Mouse (Mus musculus) heart, adult 11 months (tissue): ENCODE data around the gene Atp2a3.
A peak's percentile ranks its signal among the peaks of the same experiment; 100 is the strongest.

ENCODE experiments used
- DNase-seq: peaks from one replicate; pipeline ENCODE4 v3.0.0; 2022

Atp2a3 gene

DNA sequence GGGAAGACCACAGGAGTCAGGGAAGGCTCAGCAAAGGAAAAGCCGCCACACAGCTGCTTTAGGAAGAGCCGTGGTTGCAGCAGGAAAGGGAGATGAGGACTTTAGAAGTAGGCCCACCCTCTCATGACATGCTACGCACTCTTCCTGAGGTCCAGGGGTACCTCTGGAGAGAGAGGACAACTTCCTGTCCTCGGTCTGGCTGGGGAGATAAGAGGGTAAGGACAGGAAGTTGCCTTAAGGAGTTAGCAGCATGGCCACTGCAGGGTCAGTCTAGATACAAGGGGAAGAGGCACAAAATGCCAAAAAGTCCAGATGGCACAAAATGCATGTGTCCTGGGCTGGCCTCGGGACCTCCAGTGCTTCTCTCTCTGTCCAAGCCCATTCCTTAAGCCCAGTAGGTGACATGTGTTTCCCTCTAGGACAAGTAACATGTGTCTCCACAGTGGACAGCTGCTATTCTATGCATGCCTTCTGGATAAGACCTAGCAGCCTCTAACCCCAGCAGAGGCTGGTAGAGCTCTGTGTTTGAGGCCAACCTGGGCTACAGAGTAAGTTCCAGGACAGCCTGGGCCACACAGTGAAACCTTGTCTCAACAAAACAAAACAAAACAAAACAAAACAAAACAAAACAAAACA is 5.5 kb upstream of the Atp2a3 start:
- peak; percentile 98 for DNase-seq

DNA sequence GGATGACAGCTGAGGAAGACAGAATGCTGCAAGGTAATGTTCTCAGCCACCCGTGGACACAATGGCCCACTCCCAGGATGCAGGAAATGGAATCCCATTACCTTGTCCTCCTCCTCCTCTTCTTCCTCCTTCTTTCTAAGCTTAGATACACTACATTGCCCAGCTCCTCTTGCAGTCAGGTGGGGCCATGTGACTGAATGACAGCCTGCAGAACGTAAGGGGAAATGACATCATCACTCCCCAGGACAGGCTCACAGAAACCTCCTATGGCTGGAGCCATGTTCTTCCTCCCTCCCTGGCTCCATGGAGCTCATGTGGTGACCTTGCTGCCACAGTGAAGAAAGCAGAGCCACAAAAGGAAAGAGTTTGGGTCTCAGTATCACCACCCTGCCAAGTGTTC is 3.7 kb upstream of the Atp2a3 start:
- no peak for DNase-seq

DNA sequence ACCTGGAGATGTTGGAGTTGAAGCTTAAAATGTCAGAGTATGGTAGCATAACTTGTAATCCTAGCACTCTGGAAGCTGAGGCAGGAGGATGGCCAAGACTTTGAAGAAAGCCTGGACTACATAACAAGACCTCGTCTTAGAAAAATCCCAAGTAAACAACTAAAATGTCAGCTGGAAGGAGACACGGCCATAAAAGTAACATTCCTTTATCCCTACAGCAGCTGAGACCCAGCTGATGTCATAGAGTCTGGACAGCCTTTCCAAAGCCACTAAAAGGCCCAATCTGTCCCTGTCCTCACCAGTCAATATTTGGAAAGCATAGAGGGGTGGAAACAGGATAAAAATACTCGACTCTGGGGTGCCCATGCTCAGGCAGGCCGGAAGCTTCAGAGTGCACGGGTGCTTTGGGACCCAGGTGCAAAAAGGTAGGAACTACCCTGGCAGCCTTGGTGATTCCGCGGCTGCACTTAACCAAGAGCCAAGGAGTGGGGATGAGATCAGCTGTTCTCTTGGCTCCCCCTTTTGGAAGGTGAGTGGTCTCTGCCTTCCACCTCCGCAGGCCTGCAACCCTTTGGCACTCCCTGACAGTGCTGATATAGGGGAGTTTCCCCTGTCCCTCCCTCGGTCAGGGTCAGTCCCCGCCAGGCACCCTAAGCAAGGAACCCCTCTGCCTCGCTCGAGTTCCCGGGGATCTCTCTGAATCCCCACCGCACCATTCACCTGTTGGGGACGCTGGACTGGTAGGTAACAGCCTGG is 867 bp upstream of the Atp2a3 start:
- no peak for DNase-seq

DNA sequence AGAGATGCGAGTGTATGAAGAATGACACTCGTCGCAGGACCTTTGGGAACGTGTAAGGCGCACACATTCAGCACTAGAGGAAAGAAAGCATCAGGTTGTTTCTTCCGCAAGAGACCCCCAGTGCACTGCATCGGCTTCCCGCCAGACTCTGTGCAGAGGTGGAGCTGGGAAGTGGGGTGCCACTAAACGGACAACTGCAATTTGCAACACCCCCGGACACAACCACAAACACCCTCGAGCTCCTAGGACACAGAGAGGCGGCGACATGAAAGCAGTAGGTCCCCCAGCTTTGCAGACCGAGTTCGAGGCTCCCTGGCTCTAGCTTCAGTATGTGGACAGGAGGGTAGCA is 272 bp upstream of the Atp2a3 start:
- DNase-seq: no peak

DNA sequence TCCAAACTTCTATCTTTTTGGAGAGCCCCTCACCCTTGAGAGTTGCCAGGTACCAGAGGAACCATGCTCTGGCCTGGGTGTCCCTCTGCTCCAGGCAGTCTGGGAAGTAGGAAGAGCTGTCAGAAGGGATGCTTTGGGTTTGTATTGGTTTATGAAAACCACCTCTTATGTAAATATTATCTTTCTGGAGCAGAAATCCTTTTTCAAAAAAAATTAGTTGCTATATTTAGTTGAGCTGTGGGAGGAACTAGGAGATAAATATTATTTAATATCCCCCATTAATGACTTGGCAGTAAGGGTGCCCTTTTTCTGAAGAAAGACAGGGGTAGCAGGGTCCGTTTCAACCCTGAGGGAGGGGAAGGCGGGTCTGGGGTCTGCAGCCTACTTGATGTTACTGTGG is 1.4 kb downstream of the Atp2a3 start:
- no peak for DNase-seq

DNA sequence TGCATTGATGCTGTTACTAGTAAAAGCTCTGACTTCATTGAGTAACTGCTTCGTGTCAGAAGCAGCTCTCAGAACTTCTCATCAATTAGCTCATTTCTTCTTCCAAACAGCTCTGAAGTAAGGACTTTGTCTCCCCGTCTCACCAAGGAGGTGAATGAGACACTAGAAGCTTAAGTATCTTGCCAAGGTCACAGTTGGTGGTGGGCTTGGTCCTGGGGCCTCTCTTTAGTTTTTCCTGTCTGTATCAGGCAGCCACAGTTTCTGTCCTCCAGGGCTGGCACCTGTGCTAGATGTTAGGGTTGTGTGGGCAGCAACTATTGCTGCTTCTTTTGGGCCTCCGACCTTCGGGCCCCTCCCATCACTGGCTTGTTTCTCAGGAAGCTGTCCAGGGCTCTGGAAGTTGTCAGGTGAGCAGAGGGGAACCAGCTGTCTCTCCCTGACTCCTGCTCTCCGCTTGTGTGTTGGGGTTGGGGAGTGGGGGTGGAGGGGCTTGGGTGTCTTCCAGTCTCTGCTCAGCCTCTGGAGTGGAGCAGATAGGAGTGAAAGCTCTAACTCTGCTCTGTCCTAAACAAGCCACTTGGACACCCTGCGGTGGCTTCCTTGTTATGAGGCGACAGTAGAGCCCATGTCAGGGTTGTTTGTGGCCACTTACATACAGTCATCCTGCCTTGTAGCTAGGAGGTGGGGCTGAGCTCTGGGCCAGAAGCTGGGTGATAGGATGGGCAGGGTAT is 2.3 kb downstream of the Atp2a3 start:
- no peak for DNase-seq

DNA sequence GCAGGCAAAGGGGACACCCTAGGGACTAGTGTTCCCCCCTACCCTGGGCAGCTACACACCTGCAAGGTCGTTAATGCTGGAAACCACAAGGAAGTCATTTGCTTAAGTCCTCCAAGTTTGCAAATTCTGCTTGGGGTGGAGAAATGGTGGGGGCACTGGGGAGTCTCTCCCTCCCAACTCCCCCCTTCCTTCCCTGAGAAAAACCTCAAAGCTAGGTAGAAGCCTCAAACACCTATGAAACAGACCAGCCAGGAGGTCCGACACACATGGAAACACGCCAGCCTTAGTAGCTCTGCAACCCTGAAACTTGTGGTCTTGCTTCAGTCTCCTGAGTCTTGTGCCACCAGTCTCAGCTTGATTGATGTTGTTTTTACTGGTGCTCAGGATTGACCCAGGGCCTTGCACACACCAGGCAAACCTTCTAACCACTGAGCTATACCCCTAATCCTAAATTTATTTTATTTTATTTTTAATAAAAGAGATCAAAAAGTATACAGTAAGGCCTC is 2.9 kb downstream of the Atp2a3 start:
- no peak for DNase-seq

DNA sequence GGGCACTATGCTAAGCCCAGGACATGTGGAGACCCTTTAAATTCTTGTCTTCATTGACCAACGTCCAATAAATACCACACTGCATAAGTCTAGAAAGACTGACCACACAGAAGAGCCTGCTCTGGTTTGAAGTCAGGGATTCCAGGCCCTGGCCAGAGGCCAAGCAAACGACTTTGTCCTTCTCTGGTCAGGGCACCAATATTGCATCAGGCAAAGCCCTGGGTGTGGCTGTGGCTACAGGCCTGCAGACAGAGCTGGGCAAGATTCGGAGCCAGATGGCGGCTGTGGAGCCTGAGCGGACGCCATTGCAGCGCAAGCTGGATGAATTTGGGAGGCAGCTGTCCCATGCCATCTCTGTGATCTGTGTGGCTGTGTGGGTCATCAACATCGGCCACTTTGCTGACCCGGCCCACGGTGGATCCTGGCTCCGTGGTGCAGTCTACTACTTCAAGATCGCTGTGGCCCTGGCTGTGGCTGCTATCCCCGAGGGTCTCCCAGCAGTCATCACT is 14.1 kb downstream of the Atp2a3 start:
- DNase-seq: no peak

DNA sequence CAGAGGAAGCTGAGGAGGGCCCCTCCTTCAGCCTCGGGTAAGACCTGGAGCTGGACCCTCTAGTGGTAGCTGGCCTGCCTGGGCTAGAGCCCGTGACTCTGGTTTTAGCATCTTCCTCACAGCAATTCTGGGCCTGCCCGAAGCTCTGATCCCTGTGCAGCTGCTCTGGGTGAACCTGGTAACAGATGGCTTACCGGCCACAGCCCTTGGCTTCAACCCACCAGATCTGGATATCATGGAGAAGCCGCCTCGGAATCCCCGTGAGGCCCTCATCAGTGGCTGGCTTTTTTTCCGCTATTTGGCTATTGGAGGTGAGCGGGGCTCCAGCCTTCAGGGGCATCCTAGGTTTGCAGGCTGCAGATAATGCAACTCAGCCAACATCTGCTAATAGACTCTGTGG is 21.5 kb downstream of the Atp2a3 start:
- no peak for DNase-seq

DNA sequence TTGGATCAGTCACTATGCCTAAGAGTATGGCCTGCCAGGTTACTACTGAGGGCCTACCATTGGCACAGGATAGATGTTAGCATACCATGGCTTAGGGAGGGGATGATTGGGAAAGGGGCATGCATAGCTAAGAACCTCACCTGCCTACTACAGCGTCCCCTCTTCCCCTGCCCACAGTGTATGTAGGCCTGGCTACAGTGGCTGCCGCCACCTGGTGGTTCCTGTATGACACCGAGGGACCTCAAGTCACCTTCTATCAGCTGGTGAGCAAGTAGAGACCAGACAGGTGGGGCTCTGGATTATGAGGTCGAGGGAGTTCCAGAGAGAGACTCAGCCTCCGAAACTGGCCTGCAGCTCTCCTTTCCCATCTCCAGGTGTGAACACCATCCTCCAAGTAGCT is 22.3 kb downstream of the Atp2a3 start:
- DNase-seq: no peak

DNA sequence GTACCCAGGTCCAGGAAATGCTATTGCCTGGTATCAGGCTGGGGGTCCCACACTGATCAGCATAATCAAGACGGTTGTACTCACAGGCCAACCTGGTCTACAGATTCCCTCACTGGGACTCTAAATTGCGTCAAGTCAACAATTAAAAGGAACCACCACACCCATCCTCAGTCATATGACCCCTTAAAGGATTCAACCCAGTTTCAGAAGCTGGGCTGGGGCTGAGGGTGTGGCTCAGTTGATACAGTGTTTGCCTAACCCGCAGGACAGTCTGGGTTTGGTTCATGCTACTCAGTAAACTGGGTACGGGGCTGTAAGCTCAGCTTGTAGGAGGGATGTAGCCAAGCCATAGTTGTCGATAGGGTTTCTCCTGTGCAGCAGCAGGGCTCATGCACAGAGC is 25.8 kb downstream of the Atp2a3 start:
- no peak for DNase-seq

DNA sequence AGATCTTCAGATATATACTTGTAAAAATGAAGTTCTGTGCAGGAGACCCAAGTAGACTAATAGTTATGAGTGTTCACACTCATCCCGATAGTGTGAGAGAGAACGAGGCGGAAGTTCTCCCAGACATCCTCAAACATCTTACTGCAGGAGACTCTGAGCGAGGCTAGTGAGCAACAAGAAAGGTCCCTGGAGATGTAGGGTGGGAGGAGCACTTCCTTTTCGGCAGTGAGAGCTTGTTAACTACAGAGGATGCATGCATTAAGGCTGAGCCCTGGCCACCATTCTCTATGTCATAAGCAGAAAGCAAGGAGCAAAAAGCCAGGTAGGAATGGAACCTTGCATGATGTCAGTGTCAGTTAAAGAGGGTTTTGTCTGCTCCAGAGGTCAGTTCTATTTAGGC is 26.3 kb downstream of the Atp2a3 start:
- DNase-seq: no peak

DNA sequence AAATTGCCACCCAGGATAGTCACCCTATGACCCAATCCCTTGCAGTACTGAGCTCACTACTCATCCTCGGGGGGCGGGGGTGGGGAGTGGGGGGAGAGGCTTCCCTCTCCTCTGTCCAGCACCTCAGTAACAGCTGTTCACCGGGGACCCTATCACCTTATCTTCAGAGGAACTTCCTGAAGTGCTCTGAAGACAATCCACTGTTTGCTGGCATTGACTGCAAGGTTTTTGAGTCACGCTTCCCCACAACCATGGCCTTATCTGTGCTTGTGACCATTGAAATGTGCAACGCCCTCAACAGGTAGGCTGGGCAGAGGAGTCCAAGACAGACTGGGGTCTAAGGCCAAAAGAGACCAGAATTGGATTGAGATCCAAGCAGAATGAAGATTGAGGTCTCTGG is 26.8 kb downstream of the Atp2a3 start:
- DNase-seq: no peak

DNA sequence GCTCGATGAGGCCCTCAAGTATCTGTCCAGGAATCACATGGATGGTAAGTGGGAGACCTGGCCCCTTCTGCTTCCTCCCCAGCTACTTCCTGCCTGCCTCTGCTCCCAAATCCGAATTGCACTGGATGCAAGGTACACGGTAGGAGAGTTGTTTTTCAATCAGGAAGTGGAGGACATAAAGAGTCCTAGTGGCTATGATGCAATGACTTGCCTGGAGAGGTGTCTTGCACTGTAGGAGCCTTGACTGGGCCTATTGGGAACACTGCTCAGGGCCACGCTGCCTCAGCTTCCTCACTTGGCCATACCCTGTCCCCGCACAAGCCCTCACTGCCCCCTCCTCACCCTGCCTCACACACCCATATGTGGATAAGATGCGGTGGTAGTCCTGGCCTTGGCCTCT is 28.1 kb downstream of the Atp2a3 start:
- no peak for DNase-seq

DNA sequence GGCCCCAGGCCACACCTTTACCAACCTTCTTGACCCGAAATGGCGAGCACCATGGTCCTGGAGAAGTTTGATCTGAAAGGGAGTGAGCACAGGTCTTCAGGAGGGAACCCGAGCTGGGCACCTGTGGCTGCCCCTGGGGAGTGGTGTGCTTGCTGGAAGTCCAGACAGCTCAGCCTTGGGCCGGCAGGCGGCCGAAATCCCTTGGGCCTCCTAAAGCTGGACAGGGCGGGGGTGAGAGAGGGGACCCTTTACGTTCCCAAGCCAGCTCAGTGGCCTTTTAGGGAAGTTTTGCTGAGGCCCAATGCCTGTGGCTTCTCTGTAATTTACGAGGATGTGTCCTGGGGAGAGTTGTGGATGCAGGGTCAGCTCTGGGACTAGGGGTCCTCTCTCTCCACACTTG is 29.7 kb downstream of the Atp2a3 start:
- DNase-seq: no peak

DNA sequence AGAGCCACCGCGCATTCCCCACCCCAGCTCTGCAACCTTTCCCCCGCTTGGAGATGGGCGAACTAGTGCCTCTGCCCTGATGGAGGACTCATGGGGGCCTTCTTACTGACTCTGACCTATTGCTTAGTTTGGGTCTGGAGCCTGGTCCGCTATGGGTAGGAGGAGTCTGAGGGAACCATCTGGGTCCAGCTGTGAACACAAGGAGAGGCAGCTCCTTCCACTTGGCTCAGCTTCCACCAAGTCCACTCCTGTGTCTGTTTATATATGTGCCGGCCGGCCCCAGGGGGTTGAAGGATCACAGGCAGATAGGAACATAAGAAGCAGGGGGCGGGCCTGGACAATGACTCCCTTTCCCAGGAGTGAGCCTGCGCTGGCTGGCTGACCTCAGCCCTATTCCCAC is 31.0 kb downstream of the Atp2a3 start:
- DNase-seq: peak; percentile 97

DNA sequence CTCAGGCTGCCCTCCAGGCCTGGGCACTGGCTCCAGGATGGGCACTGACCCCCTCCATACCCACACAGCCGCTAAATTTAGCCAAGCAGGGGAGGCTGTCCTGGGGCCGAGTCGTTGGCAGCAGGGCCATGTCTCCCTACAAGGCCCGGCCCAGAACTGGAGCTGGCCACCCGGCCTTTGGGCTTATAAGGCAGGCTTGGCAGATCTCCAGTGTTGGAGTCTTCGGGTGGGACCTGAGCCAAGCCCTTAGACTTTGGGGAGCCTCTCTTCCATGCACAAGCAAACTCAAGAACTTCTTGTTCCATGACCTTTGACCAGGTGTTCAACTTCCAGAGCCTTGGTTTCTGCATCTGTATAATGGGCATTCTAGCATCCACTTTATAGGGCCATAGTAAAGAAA is 35.4 kb downstream of the Atp2a3 start:
- DNase-seq: no peak

DNA sequence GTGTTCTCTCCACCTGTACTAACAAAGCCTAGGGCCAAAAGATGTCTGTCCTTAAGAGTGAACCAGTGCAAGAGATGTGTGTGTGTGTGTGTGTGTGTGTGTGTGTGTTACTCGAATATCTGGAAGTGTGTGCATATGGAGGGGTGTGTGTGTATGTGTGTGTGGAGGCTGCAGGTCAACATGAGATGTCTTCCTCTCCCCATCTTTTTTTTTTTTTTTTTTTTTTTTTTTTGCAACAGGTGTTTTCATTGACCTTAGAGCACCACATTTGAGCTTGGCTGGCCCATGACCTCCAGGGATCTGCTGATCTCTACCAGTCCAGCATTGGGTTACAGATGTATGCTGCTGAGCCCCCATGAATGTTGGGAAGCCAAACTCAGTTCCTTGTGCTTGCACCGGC is 35.8 kb downstream of the Atp2a3 start:
- DNase-seq: no peak

DNA sequence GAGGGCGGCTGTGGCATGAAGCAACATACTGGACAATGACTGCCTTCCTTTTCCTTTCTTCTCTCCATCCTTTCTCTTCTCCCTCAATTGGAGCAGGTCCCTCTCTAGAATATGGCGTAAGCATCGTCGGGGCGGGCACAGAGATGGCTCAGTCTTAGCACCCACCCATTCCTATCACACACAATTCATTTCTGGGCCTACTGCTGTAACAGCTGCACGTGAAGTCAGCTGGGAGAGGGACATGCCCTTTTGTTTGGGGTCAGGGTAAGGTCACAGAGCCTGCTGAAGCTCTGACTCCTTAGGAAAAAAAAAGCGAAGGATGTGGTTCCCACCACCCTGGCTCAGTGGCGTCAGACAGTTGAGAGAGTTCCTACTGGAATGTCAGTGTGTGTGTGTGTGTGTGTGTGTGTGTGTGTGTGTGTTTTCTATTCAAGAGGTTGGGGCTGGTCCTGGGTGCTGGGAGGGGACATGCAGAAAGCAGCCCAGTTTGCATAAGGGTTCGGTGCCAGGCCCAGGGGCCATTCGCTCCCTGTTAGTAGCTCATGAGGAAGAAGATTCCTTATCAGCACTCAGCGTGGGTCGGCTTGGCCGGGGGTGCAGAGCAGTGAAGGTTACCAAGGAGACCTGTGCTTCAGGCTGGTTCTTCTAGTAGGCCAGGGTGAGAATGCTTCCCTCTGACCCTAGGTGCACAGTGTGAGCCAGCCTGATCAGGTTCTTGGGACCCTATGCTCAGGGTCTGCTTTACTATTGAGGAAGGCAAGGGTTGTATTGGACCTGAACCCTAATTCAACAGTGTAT is 36.8 kb downstream of the Atp2a3 start:
- no peak for DNase-seq

DNA sequence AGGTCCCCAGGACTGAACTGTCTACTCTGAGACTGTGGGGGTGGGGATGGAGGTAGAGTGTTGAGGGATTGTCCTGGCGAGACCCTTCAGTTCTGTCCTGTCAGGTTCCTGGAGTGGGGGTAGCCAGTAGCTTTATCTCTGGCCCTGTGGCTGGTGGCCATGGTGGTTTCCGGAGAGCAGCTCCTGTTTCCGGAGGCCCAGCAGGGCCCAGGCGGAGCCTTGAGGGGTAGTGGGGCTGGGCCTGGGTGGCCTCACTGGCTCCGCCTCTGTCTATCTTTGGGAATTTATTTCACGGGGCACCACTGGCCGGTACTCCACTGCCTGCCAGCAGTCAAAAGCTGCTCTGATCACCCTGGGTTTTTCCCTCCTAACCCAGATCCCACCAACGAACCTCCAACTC is 37.8 kb downstream of the Atp2a3 start, which contains the start of gene P2rx1:
Gene P2rx1 (plus strand): TSS at position 333 of the 400 bp plus-strand sequence.
- peak; percentile 94 for DNase-seq

DNA sequence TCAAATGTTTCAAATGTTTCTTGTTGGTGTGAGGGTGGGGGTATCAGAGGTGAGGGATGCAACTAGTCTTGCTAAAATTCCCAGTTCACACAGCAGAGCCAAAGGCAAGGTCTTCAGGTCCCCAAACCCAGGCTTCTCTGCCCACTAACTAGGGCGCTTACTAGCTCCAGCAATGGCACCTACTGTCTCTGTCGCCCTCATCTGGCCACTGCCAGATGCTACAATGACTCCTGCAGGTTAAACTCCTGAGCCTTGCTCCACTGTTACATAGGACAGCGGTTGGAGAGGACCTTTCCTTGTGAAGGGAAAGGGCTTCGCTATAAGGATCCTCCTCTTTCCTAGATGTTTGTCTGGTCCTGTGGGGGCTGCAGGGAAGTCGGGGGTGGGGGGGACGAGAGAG is 40.1 kb downstream of the Atp2a3 start:
- peak; percentile 95 for DNase-seq

DNA sequence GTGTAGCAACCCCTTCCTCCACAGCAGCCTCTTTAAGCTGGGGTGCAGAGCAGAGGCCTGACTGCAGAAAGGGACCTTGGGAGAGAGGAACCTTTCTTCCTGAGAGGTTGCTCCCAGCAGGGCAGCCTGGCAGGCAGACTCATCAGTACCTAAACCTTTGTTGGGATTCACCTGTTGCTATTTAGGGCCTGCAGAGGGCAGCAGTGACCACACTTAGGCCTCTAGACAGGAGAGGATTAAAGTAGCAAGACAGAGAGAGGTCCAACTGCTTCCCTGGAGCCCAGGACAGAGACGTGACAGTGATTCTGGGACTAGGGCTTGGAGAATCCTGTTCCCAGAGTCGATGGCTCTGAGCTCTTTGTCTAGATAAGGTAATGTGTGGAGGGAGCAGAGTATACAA is 45.4 kb downstream of the Atp2a3 start:
- DNase-seq: peak; percentile 95

DNA sequence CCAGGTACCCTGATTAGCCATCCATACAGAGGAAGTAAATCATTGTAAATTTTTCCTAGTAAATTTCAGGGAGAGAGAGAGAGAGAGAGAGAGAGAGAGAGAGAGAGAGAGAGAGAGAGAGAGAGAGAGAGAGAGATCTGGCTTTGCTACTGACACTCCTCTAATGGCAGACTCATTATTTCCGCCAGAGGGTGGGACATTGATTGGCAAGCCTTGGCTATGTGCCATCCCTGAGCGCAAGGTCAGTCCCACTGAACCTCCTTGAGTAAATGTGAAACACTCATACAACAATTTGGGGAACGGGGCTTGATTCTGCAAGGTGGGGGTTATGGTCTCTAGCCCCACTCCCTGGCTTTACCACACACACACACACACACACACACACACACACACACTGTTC is 46.1 kb downstream of the Atp2a3 start:
- DNase-seq: no peak
